Mouse (Mus musculus) small intestine, adult 2 months (tissue): ENCODE data around the gene Elmod1.

Experiments used
- CTCF ChIP-seq: fragments of 200-500 bp; IDR thresholded peaks from 2 replicates; pipeline ENCODE4 v1.5.1; 2012; ENCODE audit warnings: low read depth, mild to moderate bottlenecking, control low read depth, inconsistent platforms, low read length, moderate library complexity, mixed read lengths; ENCODE audit not compliant: insufficient replicate concordance, insufficient read length; ENCODE audit errors: extremely low read depth
- POLR2A ChIP-seq: fragments of 200-500 bp; IDR thresholded peaks from 2 replicates; pipeline ENCODE4 v1.6.1; 2012; ENCODE audit warnings: low read depth, mild to moderate bottlenecking, control low read depth, inconsistent platforms, low read length, moderate library complexity

DNA sequence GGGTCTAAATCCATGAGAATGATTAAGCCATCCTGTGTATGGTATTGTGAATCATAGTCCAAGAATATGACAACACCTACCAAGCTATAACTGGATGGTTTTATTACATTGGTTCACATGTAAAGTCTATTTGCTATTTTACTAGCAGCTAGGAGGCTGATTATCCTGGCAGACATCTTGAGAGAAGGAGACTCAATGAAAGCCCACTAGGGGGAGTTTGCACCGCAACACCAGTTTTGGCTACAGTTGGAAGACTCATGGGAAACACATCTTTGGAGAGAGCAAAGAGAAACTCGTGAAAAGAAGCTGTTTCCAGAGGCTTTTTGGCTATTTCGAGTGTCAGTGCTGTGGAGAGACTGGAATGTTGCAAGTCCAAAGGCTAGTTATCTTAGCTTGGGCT is 69.7 kb downstream of the Elmod1 start:
- TF ChIP-seq CTCF: no peak
- no peak for TF ChIP-seq POLR2A
